Mouse (Mus musculus): ENCODE results near the gene Mrpl42. TPM values are rescaled to one million over a fixed set of nuclear protein-coding genes. Genes with fewer than 3 reads are reported as not detected.

The Mrpl42 gene
- polyA plus RNA-seq, 1 experiment from 2014 or later = 264 TPM

DNA sequence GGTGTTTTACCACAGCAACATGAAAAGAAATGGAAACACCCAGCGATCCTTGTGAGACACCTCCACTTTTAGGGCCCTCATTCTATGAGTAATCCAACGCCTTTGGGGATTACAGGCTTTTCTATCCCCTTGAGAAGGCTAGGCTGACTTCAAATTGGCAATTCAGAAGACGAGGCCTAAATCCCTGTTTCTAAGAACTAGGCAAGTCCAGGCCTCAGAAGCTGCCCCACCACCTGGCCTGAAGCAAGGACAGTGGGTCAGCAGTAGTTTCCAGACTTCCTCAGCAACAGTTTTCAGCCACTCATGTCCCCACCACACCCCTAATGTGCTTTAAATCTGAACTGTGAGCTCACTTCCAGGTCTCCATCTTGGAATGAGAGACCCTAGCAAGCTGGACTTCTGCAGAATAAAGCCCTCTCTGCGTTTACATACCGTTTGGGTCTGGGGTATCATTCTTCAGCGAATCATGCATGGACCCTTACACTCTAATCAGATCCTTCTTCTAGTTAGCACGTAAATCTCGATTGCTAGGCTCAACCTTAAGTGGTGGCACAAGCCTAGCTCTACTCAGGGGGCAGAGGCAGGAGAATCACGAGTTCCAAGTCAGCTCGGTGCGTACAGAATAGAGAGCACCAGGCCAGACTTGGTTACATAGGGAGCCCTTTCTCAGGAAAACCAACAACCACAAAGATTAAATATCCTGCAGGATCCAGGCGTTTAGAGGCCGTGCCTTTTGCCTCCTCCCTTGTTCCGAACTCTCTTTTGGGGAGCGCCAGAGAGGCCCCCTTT is 12.2 kb upstream of the Mrpl42 start:
- no peak for ATAC-seq
- WGBS (ENCODE audit: insufficient replicate concordance) = 31% methylated on average over 15 of the region's 15 CpGs
- peak overlapping the region; percentile 99 for H3K9ac ChIP-seq
- H3K9me3 ChIP-seq (replicated peaks) = peaks cover 5% of the 10 kb centered on the region; the same call in 1 of the 2 replicates
- H3K4me3 ChIP-seq = peak overlapping the region; percentile 100
- peak overlapping the region; percentile 98 for H3K27ac ChIP-seq
- H3K4me2 ChIP-seq = peak overlapping the region; percentile 79
- H3K27me3 ChIP-seq (replicated peaks) = no peaks in the 10 kb centered on the region
- peaks cover 14% of the 10 kb centered on the region for H3K36me3 ChIP-seq
- H3K4me1 ChIP-seq = peaks cover 33% of the 10 kb centered on the region

GRCm38 (mm10) chr10:95512635-95513034 is 10.9 kb upstream of the Mrpl42 start:
- WGBS (ENCODE audit: insufficient replicate concordance) = 81% methylated on average over 8 of the region's 8 CpGs
- no peak overlapping the region for H3K4me3 ChIP-seq
- H3K9ac ChIP-seq = no peak overlapping the region
- ATAC-seq = no peak
- no peaks in the 10 kb centered on the region for H3K27me3 ChIP-seq (replicated peaks)
- H3K36me3 ChIP-seq = peaks cover 5% of the 10 kb centered on the region; the same call in 1 of the 2 replicates
- no peak overlapping the region for H3K27ac ChIP-seq
- no peak overlapping the region for H3K4me2 ChIP-seq
- H3K9me3 ChIP-seq (replicated peaks) = peaks cover 5% of the 10 kb centered on the region; the same call in 1 of the 2 replicates
- peaks cover 20% of the 10 kb centered on the region for H3K4me1 ChIP-seq

- H3K36me3 ChIP-seq = no peaks in the 10 kb centered on the region
- H3K9me3 ChIP-seq (replicated peaks) = peaks cover 5% of the 10 kb centered on the region; the same call in 1 of the 2 replicates
- no peak overlapping the region for H3K27ac ChIP-seq
- no peak overlapping the region for H3K4me3 ChIP-seq
- 60% methylated on average over 3 of the region's 3 CpGs for WGBS (ENCODE audit: insufficient replicate concordance)
- no peak for ATAC-seq
- H3K9ac ChIP-seq = no peak overlapping the region
- H3K4me1 ChIP-seq = peaks cover 7% of the 10 kb centered on the region
- H3K4me2 ChIP-seq = no peak overlapping the region
- H3K27me3 ChIP-seq (replicated peaks) = no peaks in the 10 kb centered on the region
Observed at GRCm38 (mm10) chr10:95509263-95509662, 7.5 kb upstream of the Mrpl42 start.

DNA sequence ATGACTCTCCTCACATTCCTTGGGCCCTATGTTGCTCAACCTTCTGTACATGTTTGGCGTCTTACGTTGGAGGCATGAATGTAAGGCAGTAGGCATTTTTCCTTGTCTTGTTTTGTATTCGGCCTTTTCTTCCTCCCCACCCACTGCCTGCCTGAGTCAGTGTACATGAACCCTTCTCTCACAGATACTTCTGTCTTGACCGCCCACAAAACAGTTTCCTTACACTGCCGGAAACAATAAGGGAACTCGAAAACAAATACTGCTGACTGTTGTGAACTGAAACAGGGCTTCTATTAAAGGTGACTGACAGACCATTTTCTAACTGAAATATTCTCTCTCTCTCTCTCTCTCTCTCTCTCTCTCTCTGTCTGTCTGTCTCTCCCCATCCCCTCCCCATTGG is 7.1 kb upstream of the Mrpl42 start:
- Histone ChIP-seq H3K9ac (no peak overlapping the region), H3K27ac (no peak overlapping the region), H3K36me3 (no peaks in the 10 kb centered on the region), H3K9me3 (replicated peaks) (peaks cover 5% of the 10 kb centered on the region; the same call in 1 of the 2 replicates), H3K4me1 (peaks cover 3% of the 10 kb centered on the region), H3K4me2 (no peak overlapping the region), H3K4me3 (no peak overlapping the region), H3K27me3 (replicated peaks) (no peaks in the 10 kb centered on the region)
- 46% methylated on average over 6 of the region's 6 CpGs for whole genome bisulfite sequencing (ENCODE audit: insufficient replicate concordance)
- no peak for ATAC-seq

DNA sequence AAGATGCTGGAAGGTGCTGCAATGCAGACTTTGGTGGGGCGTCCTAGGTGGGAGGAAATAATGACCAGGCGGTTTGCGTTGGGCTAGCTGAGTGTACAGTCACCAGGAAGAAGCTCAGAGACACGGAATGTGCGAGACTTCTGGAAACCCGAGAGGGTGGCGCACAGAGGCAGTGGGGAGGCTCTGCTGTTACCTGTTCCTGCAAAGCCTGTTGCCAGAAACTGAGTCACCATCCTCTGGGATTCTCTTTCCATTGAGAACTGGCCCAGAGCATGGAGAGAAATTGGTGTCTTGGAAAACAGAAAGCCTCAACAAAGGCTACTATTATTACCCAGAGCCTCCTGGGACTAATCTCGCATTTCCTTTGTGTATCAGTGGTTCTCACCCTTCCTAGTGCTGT is 6.4 kb upstream of the Mrpl42 start:
- Histone ChIP-seq H3K27ac (no peak overlapping the region), H3K27me3 (replicated peaks) (no peaks in the 10 kb centered on the region), H3K9me3 (replicated peaks) (peaks cover 5% of the 10 kb centered on the region; the same call in 1 of the 2 replicates), H3K9ac (no peak overlapping the region), H3K4me2 (no peak overlapping the region), H3K4me3 (no peak overlapping the region), H3K36me3 (no peaks in the 10 kb centered on the region), H3K4me1 (no peaks in the 10 kb centered on the region)
- WGBS (ENCODE audit: insufficient replicate concordance) = 74% methylated on average over 8 of the region's 8 CpGs
- ATAC-seq = no peak

- H3K4me1 ChIP-seq = peaks cover 22% of the 10 kb centered on the region
- 27% methylated on average over 1 of the region's 1 CpGs for WGBS (ENCODE audit: insufficient replicate concordance)
- H3K9ac ChIP-seq = no peak overlapping the region
- H3K36me3 ChIP-seq = no peaks in the 10 kb centered on the region
- ATAC-seq = no peak
- H3K4me3 ChIP-seq = no peak overlapping the region
- no peak overlapping the region for H3K27ac ChIP-seq
- H3K27me3 ChIP-seq (replicated peaks) = no peaks in the 10 kb centered on the region
- no peaks in the 10 kb centered on the region for H3K9me3 ChIP-seq (replicated peaks)
- no peak overlapping the region for H3K4me2 ChIP-seq
Observed at GRCm38 (mm10) chr10:95504341-95504740, 2.6 kb upstream of the Mrpl42 start.

DNA sequence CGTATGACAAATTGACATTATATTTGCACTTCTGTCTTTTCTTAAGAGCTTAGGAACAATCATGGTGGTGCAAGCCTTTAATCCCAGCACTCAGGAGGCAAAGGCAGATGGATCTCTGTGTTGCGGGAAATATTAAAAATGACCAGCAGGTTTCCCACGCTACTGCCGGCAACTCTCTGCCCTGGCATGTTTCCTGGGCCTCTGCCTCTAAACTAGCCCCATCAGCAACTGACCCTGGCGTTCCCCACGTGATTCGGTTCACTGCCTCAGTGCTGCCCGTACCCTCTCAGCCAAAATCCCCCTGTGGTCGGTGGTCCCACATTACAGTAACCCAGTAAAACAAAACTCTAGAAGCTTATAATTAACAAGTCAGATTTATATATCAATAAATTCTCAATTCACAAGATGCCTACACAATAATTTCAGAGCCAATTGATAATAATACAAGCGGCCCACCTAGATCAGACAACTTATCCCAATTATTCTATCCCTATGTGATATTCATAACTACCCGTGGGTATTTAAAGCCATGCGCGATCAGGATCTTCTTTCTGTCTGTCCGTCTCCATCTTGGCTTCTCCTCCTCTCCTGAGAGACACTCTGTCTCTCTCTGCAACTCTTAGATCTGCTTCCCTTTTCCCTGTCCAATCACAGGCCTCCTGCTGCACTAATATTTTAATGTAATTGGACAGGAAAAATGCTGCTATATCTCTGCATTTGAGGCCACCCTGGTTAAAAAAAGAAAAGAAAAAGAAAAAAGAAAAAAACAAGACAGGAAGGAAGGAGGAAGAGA is 1.9 kb upstream of the Mrpl42 start:
- Histone ChIP-seq H3K4me2 (no peak overlapping the region), H3K4me3 (no peak overlapping the region), H3K4me1 (peaks cover 22% of the 10 kb centered on the region), H3K27ac (no peak overlapping the region), H3K9me3 (replicated peaks) (no peaks in the 10 kb centered on the region), H3K27me3 (replicated peaks) (no peaks in the 10 kb centered on the region), H3K9ac (no peak overlapping the region), H3K36me3 (peaks cover 5% of the 10 kb centered on the region)
- 74% methylated on average over 14 of the region's 14 CpGs for WGBS (ENCODE audit: insufficient replicate concordance)
- ATAC-seq = no peak

DNA sequence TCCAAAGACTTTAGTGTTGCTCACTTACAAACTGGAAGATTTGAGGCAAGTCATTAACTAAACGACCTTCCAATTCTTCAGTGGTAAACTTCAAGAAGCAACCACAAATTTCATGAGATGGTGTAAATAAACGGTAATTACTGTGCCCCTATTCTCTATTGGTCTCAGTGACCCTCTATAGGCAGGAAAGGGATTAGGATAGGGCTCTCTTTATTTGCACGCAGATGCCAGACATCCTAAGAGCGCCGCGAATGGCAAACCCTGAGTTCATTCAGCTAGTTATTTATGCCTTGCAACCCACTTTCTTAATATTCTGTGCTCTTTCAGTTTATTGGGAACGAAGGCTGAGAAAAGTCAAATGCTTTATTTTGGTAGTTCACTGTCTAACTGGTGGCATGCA is 707 bp downstream of the Mrpl42 start:
- WGBS (ENCODE audit: insufficient replicate concordance) = 1% methylated on average over 7 of the region's 7 CpGs
- peak overlapping the region; percentile 76 for H3K27ac ChIP-seq
- peaks cover 22% of the 10 kb centered on the region for H3K4me1 ChIP-seq
- peak overlapping the region; percentile 93 for H3K4me3 ChIP-seq
- no peaks in the 10 kb centered on the region for H3K9me3 ChIP-seq (replicated peaks)
- H3K4me2 ChIP-seq = peak overlapping the region; percentile 83
- H3K36me3 ChIP-seq = peaks cover 29% of the 10 kb centered on the region
- H3K9ac ChIP-seq = peak overlapping the region; percentile 82
- no peak for ATAC-seq
- H3K27me3 ChIP-seq (replicated peaks) = no peaks in the 10 kb centered on the region

GRCm38 (mm10) chr10:95494268-95494667 is 7.5 kb downstream of the Mrpl42 start:
- Histone ChIP-seq H3K4me2 (no peak overlapping the region), H3K27ac (no peak overlapping the region), H3K4me3 (no peak overlapping the region), H3K9ac (no peak overlapping the region), H3K4me1 (no peaks in the 10 kb centered on the region), H3K36me3 (peaks cover 95% of the 10 kb centered on the region), H3K27me3 (replicated peaks) (no peaks in the 10 kb centered on the region), H3K9me3 (replicated peaks) (peaks cover 9% of the 10 kb centered on the region)
- 62% methylated on average over 5 of the region's 5 CpGs for WGBS (ENCODE audit: insufficient replicate concordance)
- ATAC-seq = no peak

DNA sequence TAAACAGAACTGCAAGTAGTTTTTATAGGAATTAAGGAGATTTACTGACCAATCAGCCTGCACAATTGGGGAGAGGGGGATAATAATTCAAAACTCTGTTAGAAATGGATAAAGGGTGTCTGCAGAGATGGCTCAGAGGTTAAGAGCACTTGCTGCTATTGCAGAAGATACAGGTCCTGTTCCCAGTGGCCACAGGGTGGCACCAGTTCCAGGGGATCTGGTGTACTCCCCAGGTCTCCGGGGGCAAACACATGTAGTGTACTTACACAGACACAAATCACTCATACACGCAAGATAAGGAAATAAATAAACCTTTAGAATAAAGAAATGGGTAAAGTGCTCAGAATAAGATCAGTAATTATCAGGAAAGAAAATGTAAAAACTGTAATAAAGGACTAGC is 12.1 kb downstream of the Mrpl42 start:
- Histone ChIP-seq H3K27me3 (replicated peaks) (no peaks in the 10 kb centered on the region), H3K4me3 (no peak overlapping the region), H3K36me3 (peaks cover 97% of the 10 kb centered on the region), H3K4me2 (no peak overlapping the region), H3K4me1 (no peaks in the 10 kb centered on the region), H3K9me3 (replicated peaks) (peaks cover 4% of the 10 kb centered on the region), H3K9ac (no peak overlapping the region), H3K27ac (no peak overlapping the region)
- 86% methylated on average over 2 of the region's 2 CpGs for WGBS (ENCODE audit: insufficient replicate concordance)
- no peak for ATAC-seq

- WGBS (ENCODE audit: insufficient replicate concordance) = 69% methylated on average over 11 of the region's 11 CpGs
- no peak for ATAC-seq
- Histone ChIP-seq H3K9me3 (replicated peaks) (no peaks in the 10 kb centered on the region), H3K4me1 (no peaks in the 10 kb centered on the region), H3K27me3 (replicated peaks) (no peaks in the 10 kb centered on the region), H3K27ac (no peak overlapping the region), H3K36me3 (peaks cover 23% of the 10 kb centered on the region), H3K4me2 (no peak overlapping the region), H3K4me3 (no peak overlapping the region), H3K9ac (no peak overlapping the region)
Observed at GRCm38 (mm10) chr10:95477516-95477915, 24.2 kb downstream of the Mrpl42 start.

GRCm38 (mm10) chr10:95475923-95476322 is 25.8 kb downstream of the Mrpl42 start:
- Histone ChIP-seq H3K4me1 (no peaks in the 10 kb centered on the region), H3K9me3 (replicated peaks) (no peaks in the 10 kb centered on the region), H3K27ac (no peak overlapping the region), H3K4me3 (no peak overlapping the region), H3K9ac (no peak overlapping the region), H3K27me3 (replicated peaks) (no peaks in the 10 kb centered on the region), H3K36me3 (peaks cover 10% of the 10 kb centered on the region), H3K4me2 (no peak overlapping the region)
- no peak for ATAC-seq
- 11% methylated on average over 10 of the region's 10 CpGs for WGBS (ENCODE audit: insufficient replicate concordance)
